Mouse (Mus musculus) naive thymus-derived CD4-positive, alpha-beta T cell, adult 2 months (primary cell): ENCODE data around the gene Gm13277.
"Not testable (repeated sequence)": the region's sequence is repeated elsewhere in the genome, so short reads cannot be mapped to it uniquely, and the experiment has no call there.

Experiments used
- DNase-seq: peaks from one replicate; pipeline ENCODE4 v3.0.0-alpha.2; 2011; ENCODE audit warnings: low read depth

Gm13277 gene

DNA sequence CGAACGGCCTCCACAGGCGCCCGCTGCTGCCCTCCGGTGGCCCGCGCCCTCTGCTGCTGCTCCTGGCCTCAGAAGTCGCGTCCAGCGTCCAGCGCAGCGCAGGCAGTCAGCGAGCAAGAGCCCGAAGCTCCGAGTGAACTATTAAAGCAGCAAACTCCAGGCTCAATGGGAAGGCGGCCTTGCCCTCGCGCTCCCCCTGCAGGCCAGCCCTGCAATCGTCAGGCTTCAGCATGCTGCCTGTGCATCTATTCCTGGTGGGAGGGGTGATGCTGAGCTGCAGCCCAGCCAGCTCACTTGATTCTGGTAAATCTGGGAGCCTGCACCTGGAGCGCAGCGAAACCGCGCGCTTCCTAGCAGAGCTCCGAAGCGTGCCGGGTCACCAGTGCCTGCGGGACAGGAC is at the start of gene Gm13277:
Gm13277 (plus strand) TSS at position 231 of the 400 bp plus-strand sequence.
- not testable (repeated sequence) for DNase-seq

DNA sequence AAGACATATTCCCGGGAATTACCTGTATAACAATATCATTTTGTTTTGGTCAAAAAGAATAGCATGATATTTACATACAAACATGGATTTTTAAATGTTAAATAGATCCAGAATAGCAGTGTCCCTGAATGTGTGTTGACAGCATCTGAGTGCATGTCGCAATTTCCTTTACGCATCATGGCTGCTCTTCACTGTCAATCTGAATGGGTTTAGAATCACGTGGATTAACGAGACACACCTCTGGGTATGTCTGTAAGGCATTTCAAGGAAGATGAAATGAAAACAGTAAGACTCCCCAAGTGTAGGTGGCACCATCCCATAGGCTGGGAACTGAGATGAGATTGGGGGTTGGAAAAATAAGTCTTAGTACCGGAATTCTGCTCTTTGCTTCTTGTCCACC is 49.4 kb upstream of the Gm13277 start:
- no peak for DNase-seq

DNA sequence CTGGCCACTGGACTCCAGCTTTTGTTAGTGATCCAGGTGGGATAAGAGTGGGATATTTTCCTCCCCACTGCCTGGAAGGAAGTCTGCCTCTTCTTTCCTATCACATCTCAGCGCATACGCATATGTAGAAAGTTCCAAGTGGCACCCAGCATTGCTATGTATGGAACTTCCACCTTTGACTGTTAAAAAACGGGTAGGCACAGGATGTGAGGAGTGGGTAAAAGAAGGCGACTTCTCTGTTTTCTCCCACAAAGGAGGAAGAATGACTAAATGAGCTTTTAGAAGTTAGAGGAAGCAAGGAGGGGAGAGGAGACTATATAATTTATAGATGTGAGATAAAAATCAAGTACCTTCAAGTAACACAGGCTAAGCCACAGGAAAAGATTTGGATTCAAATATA is 47.0 kb upstream of the Gm13277 start:
- no peak for DNase-seq

DNA sequence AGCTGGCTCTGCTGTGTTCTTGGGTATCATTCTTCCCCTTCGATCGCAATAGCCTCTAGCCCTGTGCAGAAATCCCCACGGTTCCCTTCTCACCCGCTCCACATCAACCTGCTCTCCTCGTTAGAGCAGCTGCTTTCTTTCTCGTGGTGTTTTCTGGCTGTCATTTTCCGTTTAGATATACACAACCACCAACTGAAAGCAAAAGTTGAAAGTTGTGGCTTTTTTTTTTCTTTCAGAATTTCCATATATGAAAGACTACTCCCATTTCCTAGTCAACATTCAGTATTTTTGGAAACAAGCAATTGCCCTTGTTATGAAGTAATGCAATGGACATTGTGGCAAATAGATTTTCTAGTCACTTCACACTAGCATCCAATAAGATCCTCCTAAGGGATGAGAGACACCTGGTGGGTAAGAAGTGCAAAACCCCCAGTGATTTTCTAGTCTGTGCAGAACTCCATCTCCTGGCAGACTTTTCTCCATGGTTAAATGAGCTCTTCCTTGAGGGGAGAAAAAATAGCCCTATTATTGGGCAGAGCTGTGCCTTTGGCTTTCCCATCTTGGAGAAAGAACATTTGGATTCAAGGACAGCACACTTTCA is 45.6 kb upstream of the Gm13277 start:
- no peak for DNase-seq

DNA sequence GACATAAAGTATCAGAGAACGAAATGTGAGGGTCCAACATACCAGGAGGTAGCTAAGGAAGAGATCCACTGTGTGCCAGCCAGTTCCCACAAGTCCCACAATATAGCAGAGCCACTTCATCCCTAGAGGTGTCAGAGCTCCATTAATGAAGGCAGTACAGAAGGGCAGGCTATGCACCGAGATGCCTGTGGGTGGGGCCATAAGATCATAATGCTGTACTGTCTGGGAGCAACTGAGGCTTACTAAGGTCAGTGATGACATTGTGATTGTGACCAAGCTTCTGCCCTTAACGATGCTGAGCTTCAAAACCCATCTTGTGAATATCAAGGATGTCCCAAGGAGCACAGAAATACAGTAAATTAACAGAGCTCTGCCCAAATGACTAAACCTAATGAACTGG is 44.2 kb upstream of the Gm13277 start:
- DNase-seq = peak; percentile 41

DNA sequence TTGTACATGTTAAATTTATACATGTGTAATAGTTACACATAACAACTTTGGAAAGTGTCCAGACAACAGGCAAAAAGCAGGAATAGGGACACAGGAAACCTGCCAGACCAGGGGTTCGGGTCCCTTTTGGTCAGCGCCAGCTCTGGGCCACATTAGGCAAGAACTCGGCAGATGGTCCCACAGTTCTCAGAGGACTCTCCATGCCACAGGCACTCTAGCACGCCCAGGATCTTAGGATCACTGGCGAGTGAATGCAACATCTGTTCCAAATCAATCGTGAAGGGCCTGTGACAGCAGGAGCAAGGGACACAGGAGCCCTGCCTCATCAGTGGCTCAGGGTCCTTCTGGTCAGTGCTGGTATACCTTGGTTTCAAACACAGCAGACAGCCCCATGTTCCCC is 38.5 kb upstream of the Gm13277 start:
- DNase-seq = no peak

DNA sequence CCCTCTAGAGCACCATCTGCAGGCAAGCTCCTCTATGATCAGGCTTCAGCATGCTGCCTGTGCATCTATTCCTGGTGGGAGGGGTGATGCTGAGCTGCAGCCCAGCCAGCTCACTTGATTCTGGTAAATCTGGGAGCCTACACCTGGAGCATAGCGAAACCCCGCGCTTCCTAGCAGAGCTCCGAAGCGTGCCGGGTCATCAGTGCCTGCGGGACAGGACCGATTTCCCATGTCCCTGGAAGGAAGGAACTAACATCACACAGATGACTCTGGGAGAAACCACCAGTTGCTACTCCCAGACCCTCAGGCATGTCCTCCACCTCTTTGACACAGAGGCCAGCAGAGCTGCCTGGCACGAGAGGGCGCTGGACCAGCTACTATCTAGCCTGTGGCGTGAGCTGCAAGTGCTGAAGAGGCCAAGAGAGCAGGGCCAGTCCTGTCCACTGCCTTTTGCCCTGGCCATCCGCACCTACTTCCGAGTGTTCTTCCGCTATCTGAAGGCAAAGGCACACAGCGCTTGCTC is 33.6 kb upstream of the Gm13277 start, which contains the start of gene Gm13271:
Gm13271 (plus strand) TSS at position 51 of the 523 bp plus-strand sequence.
- not testable (repeated sequence) for DNase-seq

DNA sequence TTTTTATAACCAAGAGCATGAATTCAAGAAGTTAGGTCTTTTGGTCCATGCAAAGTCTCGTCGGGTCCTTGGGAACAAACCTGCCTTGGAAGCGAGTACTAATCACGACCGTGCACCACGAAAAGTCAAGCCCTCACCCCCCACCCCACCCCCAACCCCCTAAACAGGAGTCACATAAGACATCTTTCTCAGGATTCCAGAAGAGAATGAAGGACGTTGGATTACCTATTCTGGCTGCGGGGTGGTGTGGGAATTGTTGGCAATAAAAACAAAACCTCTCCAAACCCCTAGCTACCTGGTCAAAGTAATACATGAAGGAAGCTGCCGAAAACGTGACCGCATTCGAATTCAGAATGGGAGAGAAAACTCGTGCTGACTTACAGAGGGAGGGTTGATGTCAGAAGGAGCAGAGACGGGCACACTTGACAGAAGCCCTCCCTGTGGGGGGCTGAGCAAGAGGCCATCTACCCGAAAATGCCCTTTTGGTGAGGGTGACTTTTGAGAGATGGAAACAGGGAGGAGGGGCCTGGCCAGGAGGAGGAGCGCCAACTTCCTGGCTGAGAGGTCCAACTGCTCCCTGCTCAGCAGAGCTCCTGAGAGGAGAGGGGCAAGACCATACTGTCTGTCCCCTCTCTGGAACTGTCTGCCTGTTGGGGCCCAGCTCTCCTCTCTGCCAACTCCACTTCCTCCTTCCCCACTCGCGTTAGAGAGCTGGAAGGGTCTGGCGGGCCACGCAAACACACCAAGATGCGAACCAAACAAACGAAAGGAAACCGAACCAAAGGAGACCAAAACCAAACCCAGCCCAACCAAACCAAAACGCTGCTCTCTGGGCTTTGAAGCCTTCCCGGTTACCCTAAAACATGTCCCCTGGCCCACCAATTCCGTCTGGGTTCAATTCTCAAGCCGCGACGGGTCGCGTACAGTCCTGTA is 31.6 kb upstream of the Gm13277 start:
- peak; percentile 80 for DNase-seq

DNA sequence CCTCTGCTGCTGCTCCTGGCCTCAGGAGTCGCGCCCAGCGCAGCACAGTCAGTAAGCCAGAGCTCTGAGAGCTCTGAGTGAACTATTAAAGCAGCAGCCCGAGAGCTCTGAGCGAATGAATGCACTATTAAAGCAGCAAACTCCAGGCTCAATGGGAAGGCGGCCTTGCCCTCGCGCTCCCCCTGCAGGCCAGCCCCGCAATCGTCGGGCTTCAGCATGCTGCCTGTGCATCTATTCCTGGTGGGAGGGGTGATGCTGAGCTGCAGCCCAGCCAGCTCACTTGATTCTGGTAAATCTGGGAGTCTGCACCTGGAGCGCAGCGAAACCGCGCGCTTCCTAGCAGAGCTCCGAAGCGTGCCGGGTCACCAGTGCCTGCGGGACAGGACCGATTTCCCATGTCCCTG is 30.8 kb upstream of the Gm13277 start:
- peak; percentile 93 for DNase-seq

DNA sequence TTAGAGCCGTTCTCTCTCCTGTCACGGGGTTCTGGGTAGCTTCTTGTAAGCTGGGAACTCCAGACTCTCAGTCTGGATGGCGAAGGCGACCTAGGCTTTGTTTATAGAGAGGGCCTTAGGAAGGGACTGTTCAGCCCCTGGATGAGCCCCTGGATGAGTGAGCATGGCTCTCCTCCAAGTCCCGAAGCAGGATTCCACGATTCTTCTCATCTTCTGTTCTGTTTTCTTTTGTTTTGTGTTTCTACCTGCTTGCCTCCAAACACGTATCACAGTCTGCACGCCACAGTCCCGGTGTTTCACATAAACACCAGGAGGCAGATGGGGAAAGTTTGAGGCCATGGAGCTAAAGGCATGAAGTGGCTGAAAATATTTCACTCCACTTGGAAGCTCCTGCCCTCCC is 29.7 kb upstream of the Gm13277 start:
- DNase-seq = not testable (repeated sequence)

DNA sequence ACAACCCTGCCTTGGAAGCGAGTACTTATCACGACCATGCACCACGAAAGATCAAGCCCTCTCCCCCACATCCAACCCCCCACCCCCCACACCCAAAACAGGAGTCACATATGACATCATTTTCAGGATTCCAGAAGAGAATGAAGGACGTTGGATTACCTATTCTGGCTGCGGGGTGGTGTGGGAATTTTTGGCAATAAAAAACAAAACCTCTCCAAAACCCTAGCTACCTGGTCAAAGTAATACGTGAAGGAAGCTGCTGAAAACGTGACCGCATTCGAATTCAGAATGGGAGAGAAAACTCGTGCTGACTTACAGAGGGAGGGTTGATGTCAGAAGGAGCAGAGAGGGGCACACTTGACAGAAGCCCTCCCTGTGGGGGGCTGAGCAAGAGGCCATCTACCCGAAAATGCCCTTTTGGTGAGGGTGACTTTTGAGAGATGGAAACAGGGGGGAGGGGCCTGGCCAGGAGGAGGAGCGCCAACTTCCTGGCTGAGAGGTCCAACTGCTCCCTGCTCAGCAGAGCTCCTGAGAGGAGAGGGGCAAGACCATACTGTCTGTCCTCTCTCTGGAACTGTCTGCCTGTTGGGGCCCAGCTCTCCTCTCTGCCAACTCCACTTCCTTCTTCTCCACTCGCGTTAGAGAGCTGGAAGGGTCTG is 28.7 kb upstream of the Gm13277 start, which contains the start of gene Gm13283:
Gm13283 (plus strand) TSS at position 510 of the 659 bp plus-strand sequence.
- not testable (repeated sequence) for DNase-seq

DNA sequence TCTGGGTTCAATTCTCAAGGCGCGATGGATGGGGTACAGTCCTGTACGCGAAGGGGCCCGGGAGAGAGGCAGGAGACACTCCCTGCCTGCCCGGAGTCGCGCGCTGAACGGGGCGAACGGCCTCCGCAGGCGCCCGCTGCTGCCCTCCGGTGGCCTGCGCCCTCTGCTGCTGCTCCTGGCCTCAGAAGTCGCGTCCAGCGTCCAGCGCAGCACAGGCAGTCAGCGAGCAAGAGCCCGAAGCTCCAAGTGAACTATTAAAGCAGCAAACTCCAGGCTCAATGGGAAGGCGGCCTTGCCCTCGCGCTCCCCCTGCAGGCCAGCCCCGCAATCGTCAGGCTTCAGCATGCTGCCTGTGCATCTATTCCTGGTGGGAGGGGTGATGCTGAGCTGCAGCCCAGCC is 28.0 kb upstream of the Gm13277 start:
- peak; percentile 82 for DNase-seq

DNA sequence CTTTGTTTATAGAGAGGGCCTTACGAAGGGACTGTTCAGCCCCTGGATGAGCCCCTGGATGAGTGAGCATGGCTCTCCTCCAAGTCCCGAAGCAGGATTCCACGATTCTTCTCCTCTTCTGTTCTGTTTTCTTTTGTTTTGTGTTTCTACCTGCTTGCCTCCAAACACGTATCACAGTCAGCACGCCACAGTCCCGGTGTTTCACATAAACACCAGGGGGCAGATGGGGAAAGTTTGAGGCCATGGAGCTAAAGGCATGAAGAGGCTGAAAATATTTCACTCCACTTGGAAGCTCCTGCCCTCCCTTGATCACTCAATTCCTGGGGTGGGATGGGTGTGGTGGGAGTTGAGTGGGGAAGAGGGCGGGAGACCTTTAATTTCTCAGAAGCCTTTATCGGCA is 26.7 kb upstream of the Gm13277 start:
- not testable (repeated sequence) for DNase-seq

DNA sequence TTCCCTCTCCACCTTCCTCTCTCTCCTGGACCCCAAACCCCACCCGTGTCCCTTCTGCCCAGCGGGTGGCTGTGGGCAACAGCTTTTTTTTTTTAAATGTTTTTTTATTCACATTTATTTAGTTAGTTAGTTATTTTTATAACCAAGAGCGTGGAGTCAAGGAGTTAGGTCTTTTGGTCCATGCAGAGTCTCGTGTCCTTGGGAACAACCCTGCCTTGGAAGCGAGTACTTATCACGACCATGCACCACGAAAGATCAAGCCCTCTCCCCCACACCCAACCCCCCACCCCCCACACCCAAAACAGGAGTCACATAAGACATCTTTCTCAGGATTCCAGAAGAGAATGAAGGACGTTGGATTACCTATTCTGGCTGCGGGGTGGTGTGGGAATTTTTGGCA is 26.1 kb upstream of the Gm13277 start:
- DNase-seq = not testable (repeated sequence)

DNA sequence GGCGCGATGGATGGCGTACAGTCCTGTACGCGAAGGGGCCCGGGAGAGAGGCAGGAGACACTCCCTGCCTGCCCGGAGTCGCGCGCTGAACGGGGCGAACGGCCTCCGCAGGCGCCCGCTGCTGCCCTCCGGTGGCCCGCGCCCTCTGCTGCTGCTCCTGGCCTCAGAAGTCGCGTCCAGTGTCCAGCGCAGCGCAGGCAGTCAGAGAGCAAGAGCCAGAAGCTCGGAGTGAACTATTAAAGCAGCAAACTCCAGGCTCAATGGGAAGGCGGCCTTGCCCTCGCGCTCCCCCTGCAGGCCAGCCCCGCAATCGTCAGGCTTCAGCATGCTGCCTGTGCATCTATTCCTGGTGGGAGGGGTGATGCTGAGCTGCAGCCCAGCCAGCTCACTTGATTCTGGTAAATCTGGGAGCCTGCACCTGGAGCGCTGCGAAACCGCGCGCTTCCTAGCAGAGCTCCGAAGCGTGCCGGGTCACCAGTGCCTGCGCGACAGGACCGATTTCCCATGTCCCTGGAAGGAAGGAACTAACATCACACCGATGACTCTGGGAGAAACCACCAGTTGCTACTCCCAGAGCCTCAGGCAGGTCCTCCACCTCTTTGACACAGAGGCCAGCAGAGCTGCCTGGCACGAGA is 24.9 kb upstream of the Gm13277 start:
- peak; percentile 78 for DNase-seq

DNA sequence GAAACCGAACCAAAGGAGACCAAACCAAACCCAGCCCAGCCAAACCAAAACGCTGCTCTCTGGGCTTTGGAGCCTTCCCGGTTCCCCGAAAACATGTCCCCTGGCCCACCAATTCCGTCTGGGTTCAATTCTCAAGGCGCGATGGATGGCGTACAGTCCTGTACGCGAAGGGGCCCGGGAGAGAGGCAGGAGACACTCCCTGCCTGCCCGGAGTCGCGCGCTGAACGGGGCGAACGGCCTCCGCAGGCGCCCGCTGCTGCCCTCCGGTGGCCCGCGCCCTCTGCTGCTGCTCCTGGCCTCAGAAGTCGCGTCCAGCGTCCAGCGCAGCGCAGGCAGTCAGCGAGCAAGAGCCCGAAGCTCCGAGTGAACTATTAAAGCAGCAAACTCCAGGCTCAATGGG is 14.9 kb upstream of the Gm13277 start, which contains the start of gene Gm13290:
Gm13290 (plus strand) TSS at position 301 of the 400 bp plus-strand sequence.
- not testable (repeated sequence) for DNase-seq

DNA sequence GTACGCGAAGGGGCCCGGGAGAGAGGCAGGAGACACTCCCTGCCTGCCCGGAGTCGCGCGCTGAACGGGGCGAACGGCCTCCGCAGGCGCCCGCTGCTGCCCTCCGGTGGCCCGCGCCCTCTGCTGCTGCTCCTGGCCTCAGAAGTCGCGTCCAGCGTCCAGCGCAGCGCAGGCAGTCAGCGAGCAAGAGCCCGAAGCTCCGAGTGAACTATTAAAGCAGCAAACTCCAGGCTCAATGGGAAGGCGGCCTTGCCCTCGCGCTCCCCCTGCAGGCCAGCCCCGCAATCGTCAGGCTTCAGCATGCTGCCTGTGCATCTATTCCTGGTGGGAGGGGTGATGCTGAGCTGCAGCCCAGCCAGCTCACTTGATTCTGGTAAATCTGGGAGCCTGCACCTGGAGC is 11.8 kb upstream of the Gm13277 start, which contains the start of gene Gm13289:
Gm13289 (plus strand) TSS at position 301 of the 400 bp plus-strand sequence.
- DNase-seq = not testable (repeated sequence)

DNA sequence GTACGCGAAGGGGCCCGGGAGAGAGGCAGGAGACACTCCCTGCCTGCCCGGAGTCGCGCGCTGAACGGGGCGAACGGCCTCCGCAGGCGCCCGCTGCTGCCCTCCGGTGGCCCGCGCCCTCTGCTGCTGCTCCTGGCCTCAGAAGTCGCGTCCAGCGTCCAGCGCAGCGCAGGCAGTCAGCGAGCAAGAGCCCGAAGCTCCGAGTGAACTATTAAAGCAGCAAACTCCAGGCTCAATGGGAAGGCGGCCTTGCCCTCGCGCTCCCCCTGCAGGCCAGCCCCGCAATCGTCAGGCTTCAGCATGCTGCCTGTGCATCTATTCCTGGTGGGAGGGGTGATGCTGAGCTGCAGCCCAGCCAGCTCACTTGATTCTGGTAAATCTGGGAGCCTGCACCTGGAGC is 8.9 kb upstream of the Gm13277 start, which contains the start of gene Gm13272:
Gm13272 (plus strand) TSS at position 301 of the 400 bp plus-strand sequence.
- DNase-seq = not testable (repeated sequence)

DNA sequence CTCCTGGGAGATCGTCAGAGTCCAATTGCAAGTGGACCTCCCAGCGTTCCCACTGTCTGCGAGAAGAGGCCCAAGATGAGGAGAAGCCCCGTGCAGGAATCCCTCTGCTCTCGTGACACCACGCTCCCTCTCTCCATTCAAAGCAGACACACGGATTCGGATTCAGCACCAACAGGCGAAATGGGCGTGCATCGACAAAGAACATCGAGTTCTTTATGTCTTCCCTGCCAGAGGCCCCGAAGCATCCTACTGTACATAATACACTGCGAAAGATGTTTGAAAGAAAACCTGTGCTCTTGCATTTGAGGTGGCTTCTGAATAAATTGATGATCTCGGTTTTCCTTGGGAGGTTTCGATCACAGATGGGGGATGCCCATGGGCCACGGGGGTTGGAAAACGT is 8.1 kb upstream of the Gm13277 start:
- DNase-seq = not testable (repeated sequence)

DNA sequence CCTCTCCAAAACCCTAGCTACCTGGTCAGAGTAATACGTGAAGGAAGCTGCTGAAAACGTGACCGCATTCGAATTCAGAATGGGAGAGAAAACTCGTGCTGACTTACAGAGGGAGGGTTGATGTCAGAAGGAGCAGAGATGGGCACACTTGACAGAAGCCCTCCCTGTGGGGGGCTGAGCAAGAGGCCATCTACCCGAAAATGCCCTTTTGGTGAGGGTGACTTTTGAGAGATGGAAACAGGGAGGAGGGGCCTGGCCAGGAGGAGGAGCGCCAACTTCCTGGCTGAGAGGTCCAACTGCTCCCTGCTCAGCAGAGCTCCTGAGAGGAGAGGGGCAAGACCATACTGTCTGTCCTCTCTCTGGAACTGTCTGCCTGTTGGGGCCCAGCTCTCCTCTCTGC is 6.6 kb upstream of the Gm13277 start, which contains the start of gene Ifnz:
Ifnz (plus strand) TSS at position 301 of the 400 bp plus-strand sequence.
- not testable (repeated sequence) for DNase-seq

DNA sequence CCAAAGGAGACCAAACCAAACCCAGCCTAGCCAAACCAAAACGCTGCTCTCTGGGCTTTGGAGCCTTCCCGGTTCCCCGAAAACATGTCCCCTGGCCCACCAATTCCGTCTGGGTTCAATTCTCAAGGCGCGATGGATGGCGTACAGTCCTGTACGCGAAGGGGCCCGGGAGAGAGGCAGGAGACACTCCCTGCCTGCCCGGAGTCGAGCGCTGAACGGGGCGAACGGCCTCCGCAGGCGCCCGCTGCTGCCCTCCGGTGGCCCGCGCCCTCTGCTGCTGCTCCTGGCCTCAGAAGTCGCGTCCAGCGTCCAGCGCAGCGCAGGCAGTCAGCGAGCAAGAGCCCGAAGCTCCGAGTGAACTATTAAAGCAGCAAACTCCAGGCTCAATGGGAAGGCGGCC is 6.1 kb upstream of the Gm13277 start:
- DNase-seq = not testable (repeated sequence)
